Comparison of ENCODE assay signal across 9 mouse cellular contexts in genomic region chr1:176699793-176700192, GRCm38 (mm10).
DNase-seq lines count a peak whose midpoint lies in the region; ATAC-seq lines count a peak whose summit lies in the region.
"Had no signal": no experiment of that assay in that cellular context is flagged by ENCODE, and none has a peak within 500 bp of the region (broad histone marks: within the 10 kb centered on the region; RNA-seq: fewer than 3 reads in every experiment).

No protein-coding gene starts in this region.

- H3K4me2 ChIP-seq in forebrain, embryonic 11.5 days (ENCODE audit: low read depth, low read length, severe bottlenecking) = no peak overlapping the region
- H3K4me2 ChIP-seq in forebrain, embryonic 12.5 days = no peak overlapping the region
- H3K4me2 ChIP-seq in midbrain, embryonic 13.5 days (replicated peaks) = no peak overlapping the region
- H3K4me2 ChIP-seq: embryonic facial prominence, embryonic 12.5 days had no signal

- H3K4me3 ChIP-seq in forebrain, embryonic 11.5 days (ENCODE audit: low read depth, low read length) = no peak overlapping the region
- H3K4me3 ChIP-seq in forebrain, embryonic 12.5 days (replicated peaks) = no peak overlapping the region
- H3K4me3 ChIP-seq in midbrain, embryonic 10.5 days = no peak overlapping the region
- no peak overlapping the region for H3K4me3 ChIP-seq in midbrain, embryonic 13.5 days (replicated peaks)
- H3K4me3 ChIP-seq: embryonic facial prominence, embryonic 12.5 days had no signal

- H3K9ac ChIP-seq in forebrain, embryonic 11.5 days (ENCODE audit: low read length) = no peak overlapping the region
- no peak overlapping the region for H3K9ac ChIP-seq in forebrain, embryonic 12.5 days
- no peak overlapping the region for H3K9ac ChIP-seq in midbrain, embryonic 13.5 days (replicated peaks)
- H3K9ac ChIP-seq: embryonic facial prominence, embryonic 12.5 days had no signal

- peak; percentile 51 for DNase-seq in forebrain, embryonic 11.5 days (ENCODE audit: low spot score)
- peak; percentile 15 for DNase-seq in midbrain, embryonic 10.5 days (ENCODE audit: low spot score)
- peak; percentile 4 to 78 for DNase-seq in frontal cortex, adult 2 months (ENCODE audit: extremely low spot score in 1 of 2, low spot score in 1 of 2)
- peak; percentile 60 to 65 for DNase-seq in left cerebral cortex, adult 18-20 months (ENCODE audit: low spot score in 2 of 2)
- DNase-seq in splenic B cell, adult 2 months (ENCODE audit: low read depth, low spot score) = peak; percentile 11
- no peak for DNase-seq in urinary bladder, adult 18-20 months (ENCODE audit: low spot score in 2 of 2)

- no peaks in the 10 kb centered on the region for H3K9me3 ChIP-seq in forebrain, embryonic 11.5 days (ENCODE audit: control insufficient read depth, low read length)
- H3K9me3 ChIP-seq in forebrain, embryonic 12.5 days = no peaks in the 10 kb centered on the region
- no peaks in the 10 kb centered on the region for H3K9me3 ChIP-seq in midbrain, embryonic 10.5 days (replicated peaks)
- no peaks in the 10 kb centered on the region for H3K9me3 ChIP-seq in midbrain, embryonic 13.5 days
- H3K9me3 ChIP-seq: embryonic facial prominence, embryonic 12.5 days had no signal

- H3K4me1 ChIP-seq in forebrain, embryonic 11.5 days (replicated peaks; ENCODE audit: control insufficient read depth, insufficient read depth, low read length) = no peaks in the 10 kb centered on the region
- no peaks in the 10 kb centered on the region for H3K4me1 ChIP-seq in forebrain, embryonic 12.5 days
- H3K4me1 ChIP-seq in midbrain, embryonic 10.5 days = no peaks in the 10 kb centered on the region
- no peaks in the 10 kb centered on the region for H3K4me1 ChIP-seq in midbrain, embryonic 13.5 days (replicated peaks)
- H3K4me1 ChIP-seq: embryonic facial prominence, embryonic 12.5 days had no signal

- H3K36me3 ChIP-seq in forebrain, embryonic 11.5 days (ENCODE audit: control insufficient read depth, insufficient read depth, low read length) = no peaks in the 10 kb centered on the region
- no peaks in the 10 kb centered on the region for H3K36me3 ChIP-seq in forebrain, embryonic 12.5 days (replicated peaks)
- H3K36me3 ChIP-seq in midbrain, embryonic 10.5 days = no peaks in the 10 kb centered on the region
- H3K36me3 ChIP-seq in midbrain, embryonic 13.5 days = no peaks in the 10 kb centered on the region
- H3K36me3 ChIP-seq in splenic B cell, adult 2 months (ENCODE audit: control insufficient read depth, insufficient read depth, low read length, poor library complexity, severe bottlenecking) = no peaks in the 10 kb centered on the region
- H3K36me3 ChIP-seq: embryonic facial prominence, embryonic 12.5 days had no signal

- no peak overlapping the region for H3K27ac ChIP-seq in forebrain, embryonic 11.5 days (ENCODE audit: low read depth, low read length)
- no peak overlapping the region for H3K27ac ChIP-seq in forebrain, embryonic 12.5 days
- H3K27ac ChIP-seq in midbrain, embryonic 10.5 days (replicated peaks) = no peak overlapping the region
- no peak overlapping the region for H3K27ac ChIP-seq in midbrain, embryonic 13.5 days
- H3K27ac ChIP-seq: embryonic facial prominence, embryonic 12.5 days had no signal

- no peak for ATAC-seq in forebrain, embryonic 11.5 days (replicated peaks; ENCODE audit: low FRiP score)
- ATAC-seq in forebrain, embryonic 12.5 days (ENCODE audit: low FRiP score) = no peak
- ATAC-seq in midbrain, embryonic 13.5 days = no peak

- H3K27me3 ChIP-seq in forebrain, embryonic 11.5 days (ENCODE audit: control insufficient read depth, insufficient read depth, low read length) = no peaks in the 10 kb centered on the region
- no peaks in the 10 kb centered on the region for H3K27me3 ChIP-seq in forebrain, embryonic 12.5 days
- no peaks in the 10 kb centered on the region for H3K27me3 ChIP-seq in midbrain, embryonic 10.5 days (ENCODE audit: low read depth, poor library complexity, severe bottlenecking)
- no peaks in the 10 kb centered on the region; the same call in 1 of the 2 replicates for H3K27me3 ChIP-seq in midbrain, embryonic 13.5 days
- H3K27me3 ChIP-seq in splenic B cell, adult 2 months (ENCODE audit: control insufficient read depth, insufficient read depth, low read length, poor library complexity, severe bottlenecking) = no peaks in the 10 kb centered on the region
- H3K27me3 ChIP-seq: embryonic facial prominence, embryonic 12.5 days had no signal

Comparison
In these comparisons a context has a peak if more than half of its experiments do, and no peak if none do; other contexts are left out.
1. DNase-seq: peak in forebrain, embryonic 11.5 days (single experiment), midbrain, embryonic 10.5 days (single experiment), frontal cortex, adult 2 months (2 of 2), left cerebral cortex, adult 18-20 months (2 of 2) and splenic B cell, adult 2 months (single experiment); none in urinary bladder, adult 18-20 months (0 of 2).